Mouse (Mus musculus) cerebellum, postnatal 10 days (tissue): ENCODE measurements around the gene Hs3st3b1.

ENCODE experiments used
- DNase-seq, 2 experiments: peaks; one replicate each; pipeline ENCODE4 v3.0.0; 2021; ENCODE audit warnings: mixed read lengths in 2 of 2

Gene Hs3st3b1

DNA sequence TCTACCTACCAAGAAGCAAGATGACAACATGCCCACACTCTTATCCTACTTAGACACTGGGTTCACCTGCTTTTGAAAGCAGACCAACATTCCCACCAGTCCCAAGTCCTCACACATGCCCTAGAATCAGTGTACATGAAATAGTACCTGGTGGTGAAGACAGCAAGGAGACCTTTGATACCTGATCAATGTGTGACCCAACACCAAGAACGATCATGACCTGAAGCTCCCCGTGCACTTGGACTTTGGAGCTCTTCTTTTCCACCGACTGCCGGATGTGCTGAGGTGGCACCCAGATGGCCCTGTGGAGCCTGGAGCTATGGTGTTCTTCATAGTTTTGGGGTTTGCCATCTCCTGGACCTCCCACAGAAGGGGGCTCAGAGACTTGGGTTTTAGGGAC, 43.5 kb downstream of the Hs3st3b1 start:
- DNase-seq, result no peak

DNA sequence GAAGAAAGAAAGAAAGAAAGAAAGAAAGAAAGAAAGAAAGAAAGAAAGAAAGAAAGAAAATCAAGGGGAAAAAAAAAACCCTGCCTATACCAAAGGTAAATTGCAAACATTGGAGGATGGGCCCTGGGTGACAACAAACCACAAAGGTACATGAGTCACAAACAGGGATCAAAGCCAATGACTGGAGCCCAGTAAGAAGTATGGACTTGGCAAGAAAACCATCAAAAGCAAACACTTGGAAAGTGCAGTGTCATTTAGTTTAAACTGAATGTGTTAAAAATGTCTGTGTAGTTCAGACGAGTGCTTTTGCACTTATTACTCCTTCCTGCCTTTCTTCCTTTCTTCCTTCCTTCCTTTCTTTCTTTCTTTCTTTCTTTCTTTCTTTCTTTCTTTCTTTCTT, 59.3 kb downstream of the Hs3st3b1 start:
- DNase-seq, result no peak

DNA sequence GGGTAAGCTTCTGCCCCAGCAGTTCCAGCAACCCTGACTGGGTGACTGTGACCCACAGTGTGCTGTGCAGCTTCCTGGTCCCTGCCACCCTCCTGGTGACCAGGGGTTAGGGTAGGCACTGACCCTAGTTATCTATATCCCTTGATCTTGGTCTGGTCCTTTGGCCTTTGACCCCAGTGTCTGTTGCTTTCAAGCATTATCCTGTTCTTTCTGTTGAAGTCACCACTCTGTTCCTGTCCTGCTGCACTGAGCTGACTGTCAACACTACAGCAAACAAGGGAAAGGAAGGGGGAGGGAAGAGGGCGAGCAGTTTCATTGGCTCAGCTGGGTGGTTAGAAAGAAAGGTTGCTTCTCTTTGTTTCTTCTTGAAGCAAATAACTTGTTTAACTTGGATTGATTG, 60.1 kb downstream of the Hs3st3b1 start:
- DNase-seq, result no peak

DNA sequence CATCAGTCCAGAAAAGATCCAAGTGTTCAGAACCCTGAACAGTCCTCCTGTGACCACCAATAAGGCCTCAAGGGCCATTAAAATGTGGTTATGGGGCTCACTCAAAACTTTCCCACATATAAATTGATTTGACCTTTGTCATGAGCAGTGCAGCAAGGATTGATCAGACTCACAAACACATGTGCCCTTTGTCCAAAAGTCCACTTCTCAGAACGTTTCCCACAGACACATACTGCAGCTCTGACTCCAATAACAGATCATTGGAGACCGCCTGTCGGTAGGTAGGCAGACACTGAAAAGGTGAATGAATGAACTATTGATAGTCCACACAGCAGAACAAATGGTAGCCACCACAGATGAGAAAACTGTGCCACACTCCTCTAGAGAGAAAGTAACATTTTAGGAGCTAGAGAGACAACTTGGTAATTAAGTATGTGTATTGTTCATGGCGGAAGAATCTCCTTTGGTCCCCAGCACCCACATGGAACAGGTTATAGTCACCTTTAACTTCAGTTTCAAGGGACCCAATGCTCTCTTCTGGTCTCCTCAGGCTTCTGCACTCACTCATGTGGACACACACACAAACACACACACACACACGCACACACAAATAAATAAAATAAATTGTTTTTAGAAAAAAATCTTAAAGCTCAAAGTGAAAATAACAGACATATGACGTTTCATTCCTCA, 70.9 kb downstream of the Hs3st3b1 start:
- DNase-seq, result no peak

DNA sequence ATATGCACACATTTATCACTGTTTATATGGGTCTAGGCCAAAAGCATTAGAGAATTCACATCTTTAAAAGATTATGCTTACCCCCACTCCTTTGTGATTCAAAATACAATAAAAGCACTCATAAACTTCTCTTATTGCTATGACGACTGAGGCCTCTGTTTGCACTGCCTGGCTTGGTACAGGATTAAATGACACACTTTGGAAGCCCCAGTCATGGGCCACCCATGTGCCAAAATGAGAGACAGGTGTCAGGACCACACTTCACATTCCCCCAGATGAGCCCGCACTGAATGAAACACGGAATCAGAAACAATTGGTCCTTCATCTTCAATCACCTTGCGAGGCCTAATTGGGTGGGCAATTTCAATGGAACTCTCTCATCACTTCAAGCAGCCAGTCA, 71.8 kb downstream of the Hs3st3b1 start:
- DNase-seq, result no peak

DNA sequence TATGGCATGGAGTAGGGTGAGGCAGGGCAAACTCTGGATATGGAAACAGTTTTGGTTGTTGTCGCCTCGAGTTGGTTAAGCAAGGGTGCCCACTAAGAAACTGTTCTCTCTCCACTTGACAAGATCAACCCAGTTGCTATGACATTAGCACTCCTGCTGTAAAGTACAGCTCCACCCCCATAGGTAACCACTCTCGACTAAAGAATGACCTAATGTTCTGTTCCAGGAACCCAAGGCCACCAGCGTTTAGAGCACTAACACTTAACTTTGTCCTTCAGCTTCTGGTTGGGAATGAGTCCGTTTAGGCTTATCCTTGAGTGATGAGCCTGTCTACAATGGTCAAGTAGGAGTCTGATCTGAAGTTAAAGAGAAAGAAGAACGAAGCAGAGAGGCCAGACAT, 76.7 kb downstream of the Hs3st3b1 start:
- no peak for DNase-seq

DNA sequence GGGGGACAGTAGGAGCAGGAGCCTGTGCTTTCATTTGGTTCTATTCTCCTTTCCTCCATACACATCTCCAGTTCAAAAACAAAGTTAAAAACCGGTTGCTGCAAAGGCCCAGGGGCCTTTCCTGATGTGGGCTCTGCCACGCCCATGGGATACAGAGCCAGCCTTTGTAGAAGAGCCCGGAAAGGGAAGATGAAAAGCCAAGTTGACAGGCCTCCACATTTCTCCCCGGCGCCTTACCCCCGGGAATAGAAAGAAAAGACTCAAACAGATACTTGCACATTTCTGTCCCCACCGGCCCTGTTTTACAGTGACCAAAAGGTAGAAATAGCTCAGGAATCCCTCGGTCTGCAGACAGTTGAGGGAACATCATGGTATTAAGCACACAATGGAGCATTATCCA, 77.4 kb downstream of the Hs3st3b1 start:
- DNase-seq, result no peak

DNA sequence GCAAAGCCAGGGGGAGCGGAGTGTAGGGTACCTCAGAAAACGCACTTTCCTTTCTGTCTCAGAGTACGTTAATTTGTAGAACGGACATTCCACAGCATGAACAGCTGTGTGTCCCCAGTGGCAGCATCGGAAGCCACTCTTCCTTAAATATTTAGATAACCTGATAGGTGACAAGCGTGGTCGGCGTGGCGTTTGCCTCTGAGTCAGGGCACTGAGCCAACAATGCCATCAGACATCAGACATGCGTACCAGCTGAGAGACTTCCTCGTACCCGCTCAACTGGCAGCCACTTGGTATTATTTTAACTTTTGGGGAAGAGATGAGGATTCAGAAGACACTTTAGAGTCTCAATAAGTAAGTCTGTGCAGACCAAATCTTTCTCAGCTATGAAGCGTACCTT, 84.6 kb downstream of the Hs3st3b1 start:
- peak; percentile 16 to 35 for DNase-seq
